Mouse (Mus musculus): ENCODE measurements at regions not wholly inside any gene's neighbourhood (a gene's known extent, or its start where the extent isn't known, plus 50 kb on each side); places are given as distances from the start of the nearest gene placed in this dataset.

DNA sequence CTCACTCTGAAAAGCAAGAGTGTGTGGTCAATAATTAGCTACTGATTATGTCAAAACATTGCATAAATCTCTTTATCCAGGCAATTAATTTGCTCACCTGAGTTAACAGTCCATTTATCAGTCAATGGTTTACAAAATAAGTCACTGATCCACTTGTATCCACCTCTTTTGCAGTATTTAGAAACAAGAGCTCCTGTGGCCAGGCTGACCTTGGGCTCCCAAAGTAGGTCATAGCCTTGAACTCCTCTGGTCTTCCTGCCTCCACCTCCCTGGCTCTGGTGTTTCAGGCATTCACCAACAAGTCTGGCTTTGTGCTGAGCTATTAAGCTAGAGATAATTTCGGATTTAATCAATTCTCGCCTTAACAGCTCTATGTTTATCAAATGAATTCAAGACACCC lies 675.8 kb upstream of the Tmem132c start:
- DNase-seq (ENCODE audit: low read depth, low spot score) = no peak

DNA sequence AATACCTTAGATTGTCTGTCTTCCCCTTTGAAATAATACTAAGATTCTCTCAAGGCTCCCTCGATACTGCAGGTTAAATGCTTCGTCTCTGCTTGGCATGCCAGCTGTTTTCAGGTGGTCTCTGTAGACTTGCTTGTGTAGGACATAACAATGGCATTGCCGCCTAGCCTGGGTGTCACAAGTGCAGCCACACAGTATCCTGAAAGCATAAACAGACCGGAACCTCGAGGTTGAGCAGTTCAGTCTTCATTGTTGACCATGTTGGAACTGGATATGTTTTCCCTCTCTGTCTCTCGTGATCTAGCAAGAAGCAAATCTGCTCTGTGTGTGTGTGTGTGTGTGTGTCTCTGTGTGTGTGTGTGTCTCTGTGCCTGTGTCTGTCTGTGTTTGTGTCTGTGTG lies 675.4 kb upstream of the Tmem132c start:
- no peak for DNase-seq (ENCODE audit: low read depth, low spot score)

DNA sequence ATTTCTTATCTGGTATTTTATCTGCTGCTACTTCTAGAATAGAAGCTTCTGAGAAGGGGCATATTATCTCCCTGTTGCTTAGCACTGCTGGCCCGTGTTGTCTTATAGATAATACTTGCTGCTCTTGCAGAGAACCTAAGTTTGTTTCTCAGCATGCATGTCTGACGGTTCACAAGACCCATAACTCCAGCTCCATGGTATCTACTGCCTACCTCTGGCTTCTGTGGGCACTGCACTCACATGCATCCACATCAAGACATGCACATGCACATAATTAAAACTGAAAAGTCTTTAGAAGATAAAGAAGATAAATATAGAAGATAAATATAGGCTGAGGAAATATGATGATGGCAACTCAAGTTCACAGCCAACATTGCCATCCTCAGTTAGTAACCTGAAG lies 667.8 kb upstream of the Tmem132c start:
- DNase-seq (ENCODE audit: low read depth, low spot score) = no peak

DNA sequence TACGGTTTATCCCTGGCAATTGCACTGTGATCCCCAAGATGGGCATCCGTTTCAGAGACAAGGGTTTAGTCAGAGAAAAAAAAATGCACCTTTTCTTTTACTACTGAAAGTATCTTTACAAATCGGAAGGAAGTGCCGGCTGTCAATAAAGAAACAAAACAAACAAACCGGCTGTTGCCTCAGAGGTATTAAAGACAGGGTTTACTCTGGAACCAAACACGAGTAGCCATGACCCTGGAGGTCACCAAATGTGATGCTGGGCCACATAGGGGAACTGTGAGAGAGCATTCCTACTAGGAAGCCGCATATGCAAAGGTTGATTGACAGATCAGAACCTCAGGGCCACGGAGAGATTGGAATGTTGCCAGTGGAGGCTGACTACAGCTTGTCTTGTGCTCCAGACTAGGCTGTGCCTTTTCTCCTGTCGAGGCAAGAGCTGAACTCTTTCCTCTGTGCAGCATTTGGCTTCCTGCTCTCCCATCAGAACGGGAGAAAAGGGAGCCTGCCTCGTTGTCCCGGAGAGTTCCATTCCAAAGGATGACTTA lies 643.8 kb upstream of the Tmem132c start:
- no peak for DNase-seq (ENCODE audit: low read depth, low spot score)

DNA sequence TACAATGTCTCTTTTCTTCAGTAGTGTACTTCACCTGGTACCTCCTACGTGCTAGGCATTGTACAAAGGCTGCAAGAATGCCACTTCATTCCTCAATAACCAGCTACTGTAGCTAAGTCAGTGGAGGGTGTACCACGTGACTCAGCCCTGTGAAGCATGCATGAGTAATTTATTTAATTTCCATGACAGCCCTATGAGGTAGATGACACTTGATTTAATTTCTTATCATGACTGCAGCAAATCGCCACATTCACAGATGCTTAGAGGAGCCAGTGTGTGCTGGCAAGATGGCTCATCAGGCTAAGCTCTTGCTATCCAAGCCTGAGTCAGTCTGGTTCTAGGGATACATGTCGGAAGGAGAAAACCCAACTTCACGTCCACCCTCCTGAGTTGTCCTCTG lies 642.0 kb upstream of the Tmem132c start:
- DNase-seq (ENCODE audit: low read depth, low spot score) = peak; percentile 50

DNA sequence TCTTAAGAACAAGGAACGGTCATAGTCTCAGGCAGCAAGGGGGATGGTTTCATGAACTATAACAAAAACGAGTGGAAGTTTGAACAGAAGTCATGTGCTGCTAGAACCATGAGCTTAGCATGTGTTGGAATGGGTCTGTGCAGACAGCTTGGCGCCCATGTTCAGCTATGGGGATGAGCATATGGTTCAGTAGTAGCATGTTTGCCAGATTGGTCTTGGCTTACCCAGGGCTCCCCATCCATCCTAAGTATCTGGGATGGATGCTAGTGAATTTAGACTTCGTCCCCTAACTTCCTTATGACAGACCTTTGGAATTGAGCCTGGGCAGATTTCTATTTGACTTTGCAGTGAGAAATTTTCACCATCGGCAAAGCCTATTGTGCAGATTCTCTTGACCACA lies 634.9 kb upstream of the Tmem132c start:
- no peak for DNase-seq (ENCODE audit: low read depth, low spot score)

DNA sequence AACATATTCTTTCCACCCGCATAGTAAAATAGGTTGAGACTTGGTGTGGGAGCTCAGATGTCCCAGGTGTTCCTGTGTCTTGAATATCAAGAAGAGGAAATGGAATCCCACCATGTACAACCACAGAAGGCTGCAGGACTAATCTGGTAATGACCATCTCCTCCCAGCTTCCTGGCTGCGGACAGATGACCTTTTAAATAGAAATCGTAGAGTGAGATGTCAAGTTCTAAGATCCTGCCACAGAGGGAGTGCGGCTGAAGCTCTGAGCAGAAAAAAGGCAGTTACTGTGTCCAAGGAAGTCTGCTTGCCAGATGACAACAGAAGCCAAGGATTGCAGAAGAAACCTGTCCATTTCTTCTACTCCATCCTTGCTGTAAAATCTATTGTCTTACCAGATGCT lies 629.0 kb upstream of the Tmem132c start:
- no peak for DNase-seq (ENCODE audit: low read depth, low spot score)

DNA sequence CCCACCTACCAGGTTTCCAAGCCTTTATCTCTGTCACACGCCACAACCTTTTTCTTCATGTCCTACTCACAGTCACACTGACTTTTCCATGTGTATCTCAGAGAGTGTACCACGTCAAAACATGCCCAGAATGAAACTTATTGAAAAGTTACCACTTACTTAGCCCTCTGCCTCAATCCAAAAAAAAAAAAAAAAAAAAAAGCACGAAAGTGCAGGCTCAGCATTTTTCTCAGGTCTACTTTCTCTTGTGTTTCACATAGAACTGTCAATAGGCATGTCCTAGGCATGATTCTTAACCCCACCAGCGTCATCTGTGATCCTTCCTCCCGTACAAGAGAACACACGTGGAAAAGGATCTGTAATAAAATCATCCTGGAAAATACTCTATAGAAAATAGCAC lies 619.1 kb upstream of the Tmem132c start:
- no peak for DNase-seq (ENCODE audit: low read depth, low spot score)

DNA sequence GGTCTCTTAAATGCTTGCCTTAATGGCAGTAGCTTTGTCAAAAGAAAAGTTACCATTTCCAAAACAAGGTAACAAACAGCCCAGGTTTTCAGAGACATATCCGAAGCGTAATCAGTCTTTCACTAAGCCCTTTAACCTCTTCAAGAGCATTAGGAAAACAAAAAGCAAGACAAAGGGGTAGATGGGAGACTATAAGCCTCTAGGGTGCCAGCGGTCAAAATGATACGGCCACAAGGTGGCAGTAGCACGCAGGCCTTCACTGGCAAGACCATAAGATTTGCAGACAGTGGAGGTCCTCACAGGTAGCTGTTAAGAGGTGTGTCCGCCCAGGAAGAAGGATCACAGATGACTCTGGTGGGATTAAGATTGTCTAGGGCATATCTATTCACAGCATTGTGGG lies 618.4 kb upstream of the Tmem132c start:
- peak; percentile 73 for DNase-seq (ENCODE audit: low read depth, low spot score)

DNA sequence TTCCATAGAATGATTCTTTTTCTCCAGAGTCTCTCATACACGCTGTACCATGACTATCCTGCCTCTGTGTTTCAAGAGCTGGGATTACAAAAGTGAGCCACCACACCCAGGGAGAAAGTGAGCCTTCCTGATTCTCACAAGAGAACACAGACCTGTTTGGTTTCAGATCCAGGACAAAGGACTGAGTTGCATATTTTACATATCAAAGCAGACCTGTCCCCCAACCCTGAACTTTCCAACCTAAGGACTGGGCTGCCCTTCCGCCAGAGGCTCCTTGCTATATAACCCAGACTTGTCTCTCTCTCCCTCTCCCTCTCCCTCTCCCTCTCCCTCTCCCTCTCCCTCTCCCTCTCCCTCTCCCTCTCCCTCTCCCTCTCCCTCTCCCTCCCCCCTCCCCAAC lies 611.8 kb upstream of the Tmem132c start:
- no peak for DNase-seq (ENCODE audit: low read depth, low spot score)

DNA sequence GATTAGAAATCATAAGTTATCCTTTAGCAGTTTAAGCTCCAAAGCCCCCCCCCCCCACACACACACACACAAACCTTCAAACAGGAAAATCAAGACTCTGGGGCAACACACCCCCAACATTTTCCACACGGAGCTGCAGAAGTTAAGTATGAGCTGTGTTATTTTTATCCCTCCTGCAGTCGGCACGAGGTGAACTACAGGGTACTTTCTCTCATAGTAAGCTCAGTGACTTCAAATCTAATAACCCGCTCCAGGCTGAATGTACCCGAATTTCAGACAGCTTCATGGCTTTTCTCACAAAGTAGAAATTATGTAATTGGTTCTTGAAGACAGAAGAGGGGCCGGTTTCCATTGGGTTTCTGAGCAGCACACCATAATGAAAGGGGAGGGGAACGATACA lies 591.2 kb upstream of the Tmem132c start:
- peak; percentile 61 for DNase-seq (ENCODE audit: low read depth, low spot score)

DNA sequence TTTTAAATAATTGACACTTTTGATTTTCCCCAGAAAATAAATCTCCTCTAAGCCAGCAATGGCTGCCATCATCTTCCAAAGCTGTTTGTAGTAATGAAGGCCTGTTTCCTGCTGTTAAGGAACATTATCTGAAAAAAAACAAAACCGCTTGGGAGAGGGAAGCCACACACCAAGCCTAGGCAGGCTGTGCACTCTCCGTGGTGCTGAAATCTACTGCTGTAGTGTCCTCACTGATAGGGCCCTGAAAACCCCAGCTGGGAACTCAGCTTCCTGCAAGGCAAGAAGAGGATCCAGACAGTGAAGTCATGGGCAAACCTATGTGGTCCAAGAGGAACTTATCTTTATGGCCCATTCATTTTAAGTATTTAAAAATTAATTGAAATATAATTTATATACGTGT lies 590.2 kb upstream of the Tmem132c start:
- DNase-seq (ENCODE audit: low read depth, low spot score) = no peak

DNA sequence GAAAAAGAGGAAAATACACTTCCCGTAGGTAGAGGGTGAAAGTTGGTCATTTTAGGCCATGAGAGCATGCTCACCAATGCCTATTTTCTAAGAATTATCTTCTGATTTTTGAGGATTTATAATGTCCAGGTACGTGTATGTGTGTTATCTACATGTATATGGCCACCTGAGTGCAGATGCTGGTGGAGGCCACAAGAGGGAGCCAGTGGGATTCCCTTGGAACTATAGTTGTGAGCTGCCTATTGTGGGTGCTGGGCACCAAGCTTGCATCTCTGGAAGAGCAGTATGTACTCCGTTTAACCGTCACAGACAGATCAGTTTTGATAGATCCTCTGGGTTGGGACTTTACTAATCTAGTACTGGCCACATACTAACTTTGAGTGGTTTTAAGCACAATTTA lies 579.0 kb upstream of the Tmem132c start:
- no peak for DNase-seq (ENCODE audit: low read depth, low spot score)

DNA sequence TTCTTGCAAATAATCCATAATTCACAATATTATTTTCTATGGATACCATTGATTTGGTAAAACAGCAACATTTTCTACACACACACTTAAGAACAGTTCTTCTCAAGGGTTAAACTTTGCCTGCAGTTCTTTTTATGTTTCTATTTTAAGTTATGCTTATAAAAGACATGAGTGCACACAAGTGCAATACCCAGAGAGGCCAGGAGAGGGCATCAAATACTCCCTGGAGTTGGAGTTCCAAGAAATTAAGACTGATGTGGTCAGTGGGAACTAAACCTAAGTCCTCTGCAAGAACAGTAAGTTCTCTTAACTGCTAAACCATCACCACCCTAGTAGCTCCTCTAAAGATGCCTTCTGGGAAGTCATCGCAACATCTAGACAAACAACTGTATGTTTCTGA lies 570.5 kb upstream of the Tmem132c start:
- peak; percentile 75 for DNase-seq (ENCODE audit: low read depth, low spot score)

DNA sequence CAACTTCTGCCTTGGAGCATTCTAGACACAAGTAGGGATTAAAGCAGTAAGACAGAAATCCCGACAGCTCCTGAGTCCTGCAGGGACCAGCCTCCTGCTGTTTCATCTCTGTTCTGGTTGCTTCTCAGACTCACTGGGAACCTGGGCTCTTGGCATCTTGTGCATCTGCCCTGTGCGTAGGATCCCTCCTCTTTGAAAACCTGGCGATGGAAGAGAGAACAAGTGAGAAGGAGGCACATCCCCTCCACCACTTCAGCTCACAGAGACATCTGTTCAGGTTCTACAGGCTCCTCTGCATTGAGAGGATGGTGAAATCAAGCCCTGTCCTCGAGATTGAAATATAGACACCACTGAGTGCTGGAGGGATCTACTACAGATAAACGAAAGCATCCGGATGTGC lies 561.3 kb upstream of the Tmem132c start:
- peak; percentile 69 for DNase-seq (ENCODE audit: low read depth, low spot score)

DNA sequence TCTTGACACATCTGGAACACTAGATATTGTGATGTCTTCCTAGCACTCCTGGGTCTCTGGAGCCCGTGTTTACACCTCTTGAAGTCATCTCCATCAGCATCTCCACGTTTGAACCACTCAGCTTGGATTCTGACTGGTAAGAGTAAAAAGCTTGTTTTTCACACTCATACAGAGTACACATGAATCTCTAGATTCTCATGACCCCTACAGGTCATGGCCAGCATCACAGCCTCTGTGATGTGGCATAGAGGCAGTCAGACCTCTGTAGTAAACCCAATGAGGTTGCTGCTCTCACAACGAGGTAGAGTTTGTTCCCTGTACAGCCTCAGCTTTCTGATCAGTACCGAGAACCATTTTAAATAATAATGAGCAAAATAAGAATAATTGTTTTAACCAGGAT lies 542.3 kb upstream of the Tmem132c start:
- DNase-seq (ENCODE audit: low read depth, low spot score) = no peak

DNA sequence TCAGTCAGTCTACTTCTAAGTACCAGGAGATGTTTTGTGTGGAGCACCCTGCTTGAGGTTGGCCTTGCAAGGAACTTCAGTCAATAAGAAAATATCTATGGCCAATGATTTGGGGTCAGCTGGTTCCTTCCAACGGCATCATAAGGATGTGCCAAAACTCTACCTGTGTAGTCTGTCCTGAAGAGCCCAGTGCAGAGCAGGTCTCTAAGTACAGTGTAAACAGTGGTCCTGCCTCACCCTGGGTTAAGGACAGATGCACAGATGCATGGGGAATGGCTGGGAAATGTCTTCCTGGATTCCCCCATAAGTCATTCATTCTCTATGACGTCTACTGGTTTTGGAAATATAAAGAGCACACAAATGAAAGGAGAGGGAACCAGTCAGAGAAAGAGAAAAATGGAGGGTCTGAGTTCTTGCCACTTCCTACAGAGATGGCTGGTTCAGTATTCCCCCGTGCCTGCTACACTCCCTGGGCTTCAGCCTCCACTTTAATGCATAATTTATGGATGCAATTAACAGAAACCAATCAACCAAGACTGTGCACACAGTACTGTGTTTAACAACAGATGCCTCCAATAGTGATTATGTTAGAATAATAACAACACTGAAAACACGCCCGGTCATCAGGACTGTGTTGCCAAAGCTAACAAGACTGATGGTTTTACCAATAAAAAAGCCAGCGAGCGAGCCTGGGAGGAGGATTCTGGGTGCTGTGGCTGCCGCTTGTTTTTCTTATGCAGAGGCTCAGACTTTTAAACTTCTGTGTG lies 537.9 kb upstream of the Tmem132c start:
- DNase-seq (ENCODE audit: low read depth, low spot score) = no peak

DNA sequence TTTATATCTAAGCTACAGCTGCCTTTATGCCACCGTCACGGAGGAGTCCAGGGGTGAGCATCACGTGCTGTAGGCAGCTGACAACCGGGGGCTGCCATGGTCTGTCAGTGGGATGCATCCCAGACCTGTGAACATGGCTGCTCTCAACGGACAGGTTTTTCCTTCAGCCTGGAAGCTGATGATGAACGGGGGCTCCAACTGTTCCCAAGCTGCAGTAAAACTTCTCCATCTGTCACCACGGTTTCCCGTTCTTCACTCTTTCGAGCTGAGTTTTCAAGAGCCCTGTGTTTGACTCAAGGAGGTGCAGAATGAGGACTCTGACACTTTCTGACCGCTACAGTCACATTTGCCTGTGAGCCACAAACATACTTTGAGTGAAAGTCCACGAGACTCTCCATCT lies 535.7 kb upstream of the Tmem132c start:
- peak; percentile 41 for DNase-seq (ENCODE audit: low read depth, low spot score)

DNA sequence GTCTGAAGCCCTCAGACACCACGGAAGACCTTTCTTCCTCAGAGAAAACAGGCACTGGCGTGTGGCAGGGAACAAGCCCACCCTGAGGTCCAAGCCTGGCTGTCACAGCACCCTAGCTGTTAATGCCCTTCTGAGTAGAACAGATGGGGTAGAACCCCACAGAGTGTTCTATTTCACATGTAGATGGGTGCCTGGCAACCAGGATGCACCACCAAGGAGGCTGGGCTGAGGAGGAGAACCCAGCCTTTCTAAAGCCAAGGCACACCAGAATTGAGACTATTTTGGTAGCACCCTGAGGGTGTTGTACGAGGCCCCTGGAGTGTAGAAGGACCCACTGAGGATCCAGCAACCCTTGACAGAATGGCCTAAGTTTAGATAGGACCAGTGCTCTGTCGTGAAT lies 534.9 kb upstream of the Tmem132c start:
- no peak for DNase-seq (ENCODE audit: low read depth, low spot score)

DNA sequence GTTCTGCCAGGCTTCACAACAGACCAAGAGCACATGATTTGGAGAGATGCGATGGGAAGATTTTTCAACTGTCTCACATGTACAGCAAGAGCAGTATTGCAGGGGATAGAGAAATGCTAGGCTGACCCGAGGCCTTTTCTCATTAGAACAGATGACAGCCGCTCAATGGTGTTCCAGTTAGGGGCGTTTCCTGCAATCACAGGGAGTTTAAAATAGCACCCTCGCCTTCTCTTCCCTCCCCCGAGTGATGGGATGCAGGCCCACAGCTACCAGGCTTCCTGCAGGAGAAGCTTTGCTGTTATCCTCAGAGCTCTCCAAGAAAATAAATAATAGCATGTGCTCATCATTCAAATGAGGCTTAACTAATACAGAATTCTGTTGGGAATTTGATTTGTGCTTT lies 526.9 kb upstream of the Tmem132c start:
- DNase-seq (ENCODE audit: low read depth, low spot score) = peak; percentile 64

DNA sequence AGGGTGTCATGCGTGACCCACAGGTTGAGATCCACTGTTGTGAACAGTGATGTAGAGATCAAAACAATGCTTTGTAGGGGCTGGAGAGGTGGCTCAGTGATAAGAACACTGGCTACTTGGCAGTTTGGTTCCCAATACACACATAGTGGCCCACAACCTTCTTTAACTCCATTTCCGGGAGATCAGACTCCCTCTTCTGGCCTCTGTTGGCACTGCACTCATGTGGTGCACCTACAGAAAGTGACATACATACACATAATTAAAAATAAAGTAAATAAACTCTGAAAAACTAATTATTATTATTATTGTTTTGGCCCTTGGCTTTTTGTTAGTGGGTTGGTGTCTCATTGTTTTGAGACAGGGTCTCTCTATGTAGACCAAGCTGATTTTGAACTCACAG lies 523.2 kb upstream of the Tmem132c start:
- no peak for DNase-seq (ENCODE audit: low read depth, low spot score)

DNA sequence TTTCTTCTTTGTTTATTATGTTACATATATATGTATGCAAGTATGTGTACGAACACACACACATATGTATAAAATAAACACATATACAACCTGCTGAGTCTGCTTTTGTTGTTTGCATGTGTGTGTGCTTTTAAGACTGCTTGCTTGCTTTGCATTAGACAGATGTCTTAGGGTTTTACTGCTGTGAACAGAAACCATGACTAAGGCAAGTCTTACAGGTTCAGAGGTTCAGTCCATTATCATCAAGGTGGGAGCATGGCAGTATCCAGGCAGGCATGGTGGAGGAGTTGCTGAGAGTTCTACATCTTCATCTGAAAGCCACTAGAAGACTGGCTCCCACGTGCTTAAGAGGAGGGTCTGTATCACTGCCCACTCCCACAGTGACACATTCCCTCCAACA lies 520.3 kb upstream of the Tmem132c start:
- no peak for DNase-seq (ENCODE audit: low read depth, low spot score)

DNA sequence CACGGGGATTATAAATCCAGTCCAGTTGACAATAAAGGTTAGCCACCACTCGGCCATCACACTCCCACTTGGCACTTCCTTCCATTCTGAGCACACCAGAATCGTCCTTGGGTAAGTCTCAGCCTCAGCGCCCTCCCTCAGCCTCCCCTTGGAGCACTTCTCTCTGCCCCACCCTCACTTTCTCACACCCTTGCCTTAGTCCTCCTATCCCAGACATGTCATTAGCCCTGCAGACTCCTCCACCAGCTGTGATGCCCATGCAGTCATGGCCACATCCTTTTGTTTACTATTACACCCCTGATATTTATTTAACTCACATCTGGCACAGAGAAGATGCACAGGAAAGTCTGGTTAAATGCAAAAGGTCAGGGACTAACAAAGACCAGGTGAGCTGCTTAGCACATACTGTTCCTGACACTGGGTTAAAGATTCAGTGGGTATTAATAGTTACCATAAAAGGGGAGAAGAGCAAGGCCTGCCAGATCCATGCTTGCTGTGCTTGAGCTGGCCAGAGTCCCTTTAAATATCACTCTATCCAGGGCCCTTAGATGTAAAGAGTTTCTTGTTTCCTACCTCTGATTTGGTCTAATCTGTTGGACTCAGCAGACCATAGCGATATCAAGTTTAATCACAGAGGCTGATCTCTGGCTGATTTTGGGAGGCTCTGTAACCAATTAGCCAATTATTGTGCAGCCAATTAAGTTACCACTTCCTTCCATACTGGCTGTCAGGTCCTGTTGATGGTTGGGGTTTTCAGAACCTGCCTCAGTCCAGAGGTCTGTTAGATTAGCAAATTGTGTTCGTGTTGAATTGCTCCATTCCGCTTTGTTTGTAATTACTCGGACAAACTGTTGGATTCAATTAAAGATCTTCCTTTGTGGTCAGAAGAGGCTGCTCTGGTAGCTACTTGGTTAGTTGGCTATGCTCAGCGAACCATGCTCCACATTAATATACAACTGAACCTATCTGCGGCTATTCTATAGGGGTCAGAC lies 518.0 kb upstream of the Tmem132c start:
- DNase-seq (ENCODE audit: low read depth, low spot score) = no peak
